Mouse (Mus musculus) kidney, adult 2 months (tissue): ENCODE measurements around the gene Efemp2. TPM values are rescaled to one million over a fixed set of nuclear protein-coding genes. Genes with fewer than 3 reads are reported as not detected.

Experiments used
- DNase-seq: peaks from one replicate; pipeline ENCODE4 v3.0.0; 2021
- H3K27ac ChIP-seq: fragments of 200-500 bp; 2 replicates; pipeline ENCODE4 v1.5.1; 2012; ENCODE audit warnings: low read depth, low read length, control low read depth, inconsistent platforms; ENCODE audit not compliant: insufficient read depth
- H3K27me3 ChIP-seq: fragments of 200-500 bp; replicated peaks from 2 replicates; pipeline ENCODE4 v1.6.1; 2012; ENCODE audit warnings: mild to moderate bottlenecking, moderate library complexity, low read length, inconsistent platforms; ENCODE audit not compliant: control insufficient read depth, insufficient read depth
- H3K36me3 ChIP-seq: fragments of 200-500 bp; 2 replicates; pipeline ENCODE4 v1.6.1; 2012; ENCODE audit warnings: mild to moderate bottlenecking, moderate library complexity, low read length, inconsistent platforms; ENCODE audit not compliant: control insufficient read depth, insufficient read depth
- H3K4me1 ChIP-seq: fragments of 200-500 bp; 2 replicates; pipeline ENCODE4 v1.6.1; 2011; ENCODE audit warnings: low read length; ENCODE audit not compliant: control insufficient read depth, insufficient read depth
- H3K4me3 ChIP-seq: fragments of 200-500 bp; 2 replicates; pipeline ENCODE4 v1.5.1; 2011; ENCODE audit warnings: mild to moderate bottlenecking, low read depth, low read length, control low read depth; ENCODE audit not compliant: insufficient read depth
- CTCF ChIP-seq: fragments of 200-500 bp; conservative IDR thresholded peaks from 2 replicates; pipeline ENCODE4 v1.5.1; 2011; ENCODE audit warnings: low read depth, mild to moderate bottlenecking, control low read depth, low read length, moderate library complexity, mixed read lengths; ENCODE audit not compliant: insufficient read depth, insufficient read length
- POLR2A ChIP-seq: fragments of 200-500 bp; IDR thresholded peaks from one replicate; pipeline ENCODE4 v1.6.1; 2011; ENCODE audit warnings: low read depth, low read length, control low read depth
- WGBS: fragments of 180-500 bp; shearing (Covaris S2); methylation state at CpG from one replicate; pipeline ENCODE4 v1.1.7; 2018; 5-methylcytosine and 5-hydroxymethylcytosine counted together
- polyA plus RNA-seq: library from polyadenylated mRNA; depleted of rRNA; stranded (reverse); fragments of >200 nt; gene quantifications from 2 replicates; pipeline ENCODE4 v1.2.3, GENCODE M21; 2012

Gene Efemp2
- polyA plus RNA-seq, 1 experiment = 43.6 TPM

DNA sequence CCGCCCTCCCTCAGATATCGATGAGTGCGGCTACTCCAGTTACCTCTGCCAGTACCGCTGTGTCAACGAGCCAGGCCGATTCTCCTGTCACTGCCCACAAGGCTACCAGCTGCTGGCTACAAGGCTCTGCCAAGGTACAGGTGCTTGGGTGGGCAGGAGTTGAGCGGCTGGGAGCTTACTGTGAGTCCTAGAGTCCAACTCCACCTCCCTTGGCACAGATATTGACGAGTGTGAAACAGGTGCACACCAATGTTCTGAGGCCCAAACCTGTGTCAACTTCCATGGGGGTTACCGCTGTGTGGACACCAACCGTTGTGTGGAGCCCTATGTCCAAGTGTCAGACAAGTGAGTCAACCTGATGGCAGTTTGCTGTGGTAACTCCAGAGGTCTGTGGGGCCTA, 6.3 kb downstream of the Efemp2 start:
- no peaks in the 10 kb centered on the region for H3K36me3 ChIP-seq
- 69% methylated on average over 10 of the region's 10 CpGs for WGBS
- H3K27ac ChIP-seq = no peak overlapping the region
- H3K4me3 ChIP-seq = no peak overlapping the region
- no peak for DNase-seq
- no peaks in the 10 kb centered on the region for H3K4me1 ChIP-seq
- no peak for TF ChIP-seq CTCF
- TF ChIP-seq POLR2A = no peak
- H3K27me3 ChIP-seq = no peaks in the 10 kb centered on the region

DNA sequence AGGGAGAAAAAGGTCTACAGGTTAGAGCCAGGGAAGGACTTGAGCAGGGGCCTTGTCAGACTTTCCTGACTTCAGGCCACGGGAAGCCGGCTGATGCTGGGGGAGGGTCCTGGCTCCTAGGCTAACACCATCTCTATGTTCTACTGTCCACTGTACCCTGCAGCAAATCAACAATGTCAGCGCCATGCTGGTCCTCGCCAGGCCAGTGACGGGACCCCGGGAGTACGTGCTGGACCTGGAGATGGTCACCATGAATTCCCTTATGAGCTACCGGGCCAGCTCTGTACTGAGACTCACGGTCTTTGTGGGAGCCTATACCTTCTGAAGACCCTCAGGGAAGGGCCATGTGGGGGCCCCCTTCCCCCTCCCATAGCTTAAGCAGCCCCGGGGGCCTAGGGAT, 7.6 kb downstream of the Efemp2 start:
- no peak for TF ChIP-seq CTCF
- no peak for TF ChIP-seq POLR2A
- Histone ChIP-seq H3K27me3 (no peaks in the 10 kb centered on the region), H3K27ac (no peak overlapping the region), H3K4me1 (no peaks in the 10 kb centered on the region), H3K4me3 (no peak overlapping the region), H3K36me3 (no peaks in the 10 kb centered on the region)
- WGBS = 90% methylated on average over 10 of the region's 10 CpGs
- DNase-seq = no peak

DNA sequence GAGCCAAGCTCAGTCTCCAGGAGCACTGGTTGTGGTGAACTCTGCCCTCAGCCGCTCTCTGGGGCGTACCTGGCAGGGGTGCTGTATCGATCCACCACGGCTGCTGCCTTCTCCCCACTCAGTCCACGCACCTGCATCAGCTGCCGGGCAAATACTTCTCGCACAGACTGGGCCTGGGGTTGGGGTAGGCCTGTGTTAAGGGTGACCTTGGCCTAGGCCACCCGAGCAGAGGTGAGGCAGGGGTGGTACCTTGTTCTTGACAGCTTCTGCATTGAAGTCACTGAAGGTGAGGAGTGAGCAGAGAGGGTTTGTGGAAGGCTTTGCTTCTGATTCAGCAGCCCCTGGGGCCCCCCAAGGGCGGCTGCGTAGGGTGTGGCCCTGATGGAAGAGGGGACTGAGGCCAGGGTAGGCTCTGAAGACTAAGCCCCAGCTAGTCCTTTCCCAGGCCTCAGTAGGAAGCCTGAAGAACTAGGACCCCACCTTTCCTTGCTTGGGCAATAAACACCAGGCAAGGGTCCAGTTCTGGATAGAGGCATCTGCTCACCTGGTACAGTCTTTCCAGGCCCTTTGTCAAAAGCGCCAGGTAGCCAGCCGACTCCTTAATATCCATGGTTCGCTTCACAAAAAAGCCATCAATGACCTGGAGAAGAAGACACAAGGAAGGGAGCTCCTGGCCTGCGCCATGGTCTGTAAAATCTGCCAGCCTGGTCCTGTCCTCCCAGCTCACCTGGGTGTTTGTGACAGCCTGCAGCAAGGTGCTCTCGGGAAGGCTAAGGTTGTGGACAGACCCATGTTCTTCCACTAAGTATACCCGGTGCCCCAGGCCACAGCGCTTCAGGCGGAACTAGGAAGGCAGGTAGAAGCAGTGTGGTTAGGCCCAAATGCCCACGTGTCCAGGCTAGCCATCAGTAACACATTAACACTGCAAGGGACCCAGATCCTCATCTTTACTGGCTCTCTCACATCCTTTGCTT, 9.9 kb downstream of the Efemp2 start:
- H3K4me3 ChIP-seq = no peak overlapping the region
- H3K27me3 ChIP-seq = no peaks in the 10 kb centered on the region
- DNase-seq = no peak
- peaks cover 3% of the 10 kb centered on the region; the same call in 1 of the 2 replicates for H3K4me1 ChIP-seq
- H3K27ac ChIP-seq = no peak overlapping the region
- TF ChIP-seq CTCF (no peak), POLR2A (no peak)
- 79% methylated on average over 19 of the region's 19 CpGs for WGBS
- no peaks in the 10 kb centered on the region for H3K36me3 ChIP-seq

DNA sequence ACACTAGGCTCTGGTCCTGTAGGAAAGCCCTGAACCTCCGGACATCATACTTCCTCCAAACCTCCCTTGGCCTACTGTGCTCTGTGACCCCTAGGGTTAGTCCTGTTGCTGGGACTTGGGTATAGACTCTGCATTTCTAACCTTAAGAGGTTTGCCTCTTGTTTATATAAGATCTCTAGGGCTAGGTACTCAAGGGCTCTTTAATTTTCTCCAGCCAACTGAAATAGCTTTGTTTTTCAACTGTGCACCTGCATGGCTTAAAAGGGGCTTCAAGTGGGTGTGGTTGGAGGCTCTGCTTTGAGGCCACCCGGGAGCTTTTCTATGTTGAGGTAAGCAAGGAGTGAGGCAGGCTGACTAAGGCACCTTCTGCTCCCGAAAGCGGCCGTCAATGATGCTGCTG, 10.7 kb downstream of the Efemp2 start:
- Histone ChIP-seq H3K27ac (no peak overlapping the region), H3K27me3 (no peaks in the 10 kb centered on the region), H3K4me1 (peaks cover 5% of the 10 kb centered on the region; the same call in 1 of the 2 replicates), H3K36me3 (no peaks in the 10 kb centered on the region), H3K4me3 (no peak overlapping the region)
- WGBS = 89% methylated on average over 5 of the region's 5 CpGs
- TF ChIP-seq CTCF (no peak), POLR2A (no peak)
- no peak for DNase-seq

DNA sequence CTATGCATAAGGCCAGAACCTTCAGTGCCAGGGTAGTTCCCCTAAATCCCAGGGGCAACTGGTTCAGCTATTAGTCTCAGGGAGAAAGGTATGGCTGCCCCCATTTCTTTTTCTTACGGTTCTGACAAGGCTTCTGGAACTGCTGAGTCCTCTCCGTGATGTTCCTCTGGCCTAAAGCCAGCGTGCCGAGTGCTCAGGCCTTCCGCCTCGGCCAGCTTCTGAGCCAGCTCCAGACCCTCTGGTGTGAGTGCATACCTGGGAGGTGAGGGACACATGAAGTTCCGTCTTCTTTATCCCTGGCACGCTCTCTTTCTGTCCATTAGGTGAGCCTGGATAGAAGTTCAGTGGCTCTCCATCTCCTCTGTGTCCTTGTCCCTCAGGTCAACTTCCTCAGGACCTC, 11.6 kb downstream of the Efemp2 start:
- no peaks in the 10 kb centered on the region for H3K27me3 ChIP-seq
- no peak overlapping the region for H3K27ac ChIP-seq
- no peak overlapping the region for H3K4me3 ChIP-seq
- H3K36me3 ChIP-seq = no peaks in the 10 kb centered on the region
- 92% methylated on average over 8 of the region's 8 CpGs for WGBS
- no peak for DNase-seq
- peaks cover 5% of the 10 kb centered on the region; the same call in 1 of the 2 replicates for H3K4me1 ChIP-seq
- TF ChIP-seq POLR2A (no peak), CTCF (no peak)

DNA sequence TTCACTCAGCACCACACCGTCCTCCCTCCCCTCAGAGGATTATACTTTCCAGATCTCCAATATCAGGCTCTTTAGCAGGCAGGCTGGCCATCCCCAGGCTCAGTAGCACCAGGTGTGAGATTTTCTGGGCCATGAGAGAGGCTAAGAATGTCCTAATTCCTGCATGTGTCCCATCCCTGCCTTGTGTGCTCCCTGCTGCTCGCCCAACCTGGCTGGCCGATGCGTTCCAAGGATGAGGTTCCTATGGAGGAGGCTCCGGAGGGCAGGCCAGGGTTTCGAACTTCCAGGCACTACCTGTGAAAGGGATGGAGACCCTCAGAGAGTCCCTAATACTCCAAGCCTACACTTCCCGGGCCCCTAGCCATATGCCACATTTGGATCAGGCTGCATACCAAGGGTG, 12.1 kb downstream of the Efemp2 start:
- TF ChIP-seq CTCF = no peak
- TF ChIP-seq POLR2A = no peak

DNA sequence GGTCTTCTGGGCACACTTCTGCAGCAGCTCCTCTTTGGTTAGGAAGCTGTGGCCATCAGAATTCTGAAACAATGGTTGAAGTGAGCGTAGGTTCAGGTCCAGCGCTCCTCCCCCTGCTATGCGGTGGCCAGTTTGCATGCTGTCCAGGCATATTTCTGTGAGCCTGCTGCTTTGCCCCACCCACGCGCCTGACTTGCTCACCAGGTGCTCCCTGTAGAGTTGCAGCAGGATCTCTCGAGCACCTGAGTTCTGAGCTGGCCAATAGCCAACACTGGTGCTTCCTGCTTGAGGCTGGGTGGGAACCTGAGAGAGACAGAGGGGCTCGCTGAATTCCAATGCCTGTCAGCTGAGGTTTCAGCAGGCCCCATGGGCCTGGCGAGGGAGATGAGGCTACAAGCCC, 12.5 kb downstream of the Efemp2 start:
- no peaks in the 10 kb centered on the region for H3K27me3 ChIP-seq
- H3K27ac ChIP-seq = no peak overlapping the region
- 74% methylated on average over 8 of the region's 8 CpGs for WGBS
- TF ChIP-seq POLR2A = no peak
- TF ChIP-seq CTCF = no peak
- no peak overlapping the region for H3K4me3 ChIP-seq
- H3K4me1 ChIP-seq = peaks cover 5% of the 10 kb centered on the region; the same call in 1 of the 2 replicates
- DNase-seq = no peak
- no peaks in the 10 kb centered on the region for H3K36me3 ChIP-seq

More for the DNA sequence above, 12.1 kb downstream of the Efemp2 start:
- 95% methylated on average over 7 of the region's 7 CpGs for WGBS
- no peaks in the 10 kb centered on the region for H3K36me3 ChIP-seq
- peaks cover 5% of the 10 kb centered on the region; the same call in 1 of the 2 replicates for H3K4me1 ChIP-seq
- no peak overlapping the region for H3K4me3 ChIP-seq
- H3K27me3 ChIP-seq = no peaks in the 10 kb centered on the region
- no peak for DNase-seq
- no peak overlapping the region for H3K27ac ChIP-seq
